Mouse (Mus musculus): ENCODE measurements around the gene Tmem269.

GRCm38 (mm10) chr4:119162990-119163389, 55.0 kb downstream of the Tmem269 start:
- TF ChIP-seq CTCF (IDR thresholded peaks at IDR 0.05; ENCODE audit: control insufficient read depth, insufficient read depth, insufficient read length) (no peak), CEBPB (IDR thresholded peaks at IDR 0.05; ENCODE audit: low read depth) (no peak), MAX (IDR thresholded peaks at IDR 0.05) (no peak)
